Mouse (Mus musculus) retina, postnatal 1 day (tissue): ENCODE data around the gene Sf1.

Experiments
- DNase-seq: peaks from one replicate; pipeline ENCODE4 v3.0.0-alpha.2; 2012

Gene Sf1

DNA sequence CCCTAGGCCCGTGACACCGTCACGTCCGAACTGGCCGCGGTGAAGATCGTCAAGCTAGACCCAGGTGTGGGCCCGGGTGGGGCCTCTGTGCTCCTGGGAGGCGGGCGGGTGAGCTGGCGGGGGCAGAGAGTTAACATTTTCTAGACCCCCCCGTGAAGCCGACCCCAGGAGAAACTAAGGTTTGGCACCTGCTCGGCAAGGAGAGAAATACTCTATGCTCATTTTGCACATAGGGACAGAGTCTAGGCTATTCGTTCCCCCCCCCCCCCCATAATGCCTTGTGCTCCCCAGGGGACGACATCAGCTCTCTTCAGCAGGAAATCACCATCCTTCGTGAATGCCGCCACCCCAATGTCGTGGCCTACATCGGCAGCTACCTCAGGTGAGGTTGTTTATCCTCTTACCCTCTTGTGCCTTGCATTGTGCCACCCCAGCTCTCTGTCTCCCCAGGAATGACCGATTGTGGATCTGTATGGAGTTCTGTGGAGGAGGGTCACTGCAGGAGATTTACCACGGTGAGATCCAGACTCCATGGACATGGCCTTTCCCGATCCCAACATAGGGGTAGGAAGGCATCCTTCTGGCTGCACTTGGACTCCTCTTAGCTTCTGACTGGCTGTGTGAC, 21.9 kb upstream of the Sf1 start:
- no peak for DNase-seq

DNA sequence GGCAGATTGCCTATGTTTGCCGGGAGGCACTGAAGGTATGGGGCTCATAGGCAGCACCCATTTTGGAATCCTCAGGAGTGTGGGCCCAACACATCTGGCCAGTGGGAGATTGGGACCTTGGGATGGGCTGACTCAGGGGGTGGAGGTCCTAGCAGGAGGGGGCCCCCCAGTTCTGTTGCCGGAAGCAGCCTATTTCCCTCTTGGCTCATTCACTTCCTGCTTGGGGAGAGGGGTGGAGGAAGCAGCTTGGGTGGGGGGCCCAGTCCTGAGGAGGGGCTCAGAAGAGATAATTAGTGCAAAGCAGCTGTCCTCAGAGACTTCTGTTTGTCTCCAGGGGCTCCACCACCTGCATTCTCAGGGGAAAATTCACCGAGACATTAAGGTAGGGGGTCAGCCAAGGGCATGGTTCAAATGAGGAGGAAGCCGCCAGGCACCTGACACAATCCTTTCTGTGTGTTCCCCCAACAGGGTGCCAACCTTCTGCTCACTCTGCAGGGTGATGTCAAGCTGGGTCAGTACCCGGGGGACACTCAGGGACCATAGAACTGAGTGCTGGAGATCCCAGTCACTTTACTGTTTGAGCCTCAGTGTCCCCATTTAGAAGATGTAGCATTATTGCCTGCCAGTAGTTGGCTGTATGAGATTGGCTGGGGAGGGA, 21.1 kb upstream of the Sf1 start:
- DNase-seq = no peak

DNA sequence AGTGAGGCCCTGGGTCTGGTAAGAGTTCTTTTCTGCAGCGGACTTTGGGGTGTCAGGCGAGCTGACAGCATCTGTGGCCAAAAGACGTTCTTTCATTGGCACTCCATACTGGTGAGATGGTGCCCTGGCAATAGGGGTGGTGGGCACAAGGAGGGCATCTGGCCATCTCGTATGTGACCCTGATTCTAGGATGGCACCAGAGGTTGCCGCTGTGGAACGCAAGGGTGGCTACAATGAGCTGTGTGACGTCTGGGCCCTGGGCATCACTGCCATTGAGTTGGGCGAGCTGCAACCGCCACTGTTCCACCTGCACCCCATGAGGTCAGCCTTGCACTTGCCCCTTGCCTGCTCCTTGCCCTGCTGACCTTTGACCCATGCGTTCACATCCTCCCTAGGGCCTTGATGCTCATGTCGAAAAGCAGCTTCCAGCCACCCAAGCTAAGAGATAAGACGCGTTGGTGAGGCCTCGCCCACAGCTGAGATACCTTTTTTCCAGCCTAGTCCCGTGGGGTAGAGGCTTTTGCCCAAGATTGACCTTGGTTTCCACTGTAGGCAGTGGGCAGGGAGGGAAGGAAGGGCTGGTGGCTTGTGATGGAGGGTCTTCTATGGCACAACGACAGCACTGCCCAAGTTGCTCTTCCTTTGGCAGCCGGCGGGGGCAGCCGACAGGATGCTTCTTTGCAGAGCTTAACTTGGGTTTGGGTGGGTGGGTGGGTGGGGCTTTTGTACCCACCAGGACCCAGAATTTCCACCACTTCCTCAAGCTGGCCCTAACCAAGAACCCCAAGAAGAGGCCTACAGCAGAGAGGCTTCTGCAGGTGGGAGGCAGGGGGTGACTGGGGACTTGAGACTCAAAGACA, 20.2 kb upstream of the Sf1 start:
- DNase-seq = no peak

DNA sequence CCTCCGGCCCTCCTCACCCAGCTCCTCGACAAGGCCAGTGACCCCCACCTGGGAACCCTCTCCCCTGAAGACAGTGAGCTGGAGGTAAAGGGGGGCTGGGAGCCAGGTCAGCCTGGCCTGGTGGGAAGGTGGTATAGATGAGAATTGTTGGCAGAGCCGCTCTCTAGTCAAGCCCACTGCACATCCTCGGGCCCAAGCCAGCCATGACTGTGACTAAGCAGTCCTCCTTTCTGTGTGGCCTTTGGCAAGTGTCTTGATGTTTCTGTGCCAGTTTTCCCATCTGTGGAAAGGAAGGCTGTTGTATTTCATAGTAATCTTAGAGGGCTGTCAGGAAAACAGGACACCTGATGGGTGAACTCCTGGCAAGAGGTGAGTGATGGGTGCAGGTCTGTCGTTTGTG, 19.5 kb upstream of the Sf1 start:
- no peak for DNase-seq

DNA sequence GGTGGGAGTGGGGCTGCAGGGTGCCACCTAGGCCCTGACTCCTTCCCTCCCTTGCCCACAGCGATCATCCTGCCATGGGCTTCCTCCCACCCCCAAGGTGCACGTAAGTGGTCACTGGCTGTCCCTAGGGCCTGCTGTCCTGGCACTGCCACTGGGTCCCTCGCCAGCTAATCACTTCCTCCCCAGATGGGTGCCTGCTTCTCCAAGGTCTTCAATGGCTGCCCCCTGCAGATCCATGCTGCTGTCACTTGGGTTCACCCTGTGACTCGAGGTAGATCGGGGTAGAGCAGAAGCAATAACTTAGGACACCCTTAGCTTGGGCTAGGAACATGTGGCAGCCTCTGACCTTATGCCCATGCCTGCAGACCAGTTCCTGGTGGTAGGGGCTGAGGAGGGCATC, 17.5 kb upstream of the Sf1 start:
- no peak for DNase-seq

DNA sequence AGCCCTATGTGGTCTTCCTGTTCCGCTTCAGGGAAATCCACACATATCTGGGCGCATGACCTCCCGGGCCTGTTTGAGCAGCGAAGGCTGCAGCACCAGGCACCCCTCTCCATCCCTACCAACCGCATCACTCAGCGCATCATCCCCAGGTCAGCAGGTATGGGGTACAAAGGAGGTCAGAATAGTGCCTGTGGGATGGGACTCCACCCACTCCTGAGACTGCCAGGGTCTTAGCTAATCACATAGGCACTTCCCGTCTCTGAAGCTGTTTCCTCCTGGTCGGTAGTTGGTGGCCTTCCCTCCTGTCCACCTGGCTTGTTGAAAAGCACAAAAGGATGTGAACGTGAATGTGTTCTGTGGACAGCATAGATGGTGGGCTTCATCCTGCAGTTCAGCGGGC, 16.8 kb upstream of the Sf1 start:
- no peak for DNase-seq

DNA sequence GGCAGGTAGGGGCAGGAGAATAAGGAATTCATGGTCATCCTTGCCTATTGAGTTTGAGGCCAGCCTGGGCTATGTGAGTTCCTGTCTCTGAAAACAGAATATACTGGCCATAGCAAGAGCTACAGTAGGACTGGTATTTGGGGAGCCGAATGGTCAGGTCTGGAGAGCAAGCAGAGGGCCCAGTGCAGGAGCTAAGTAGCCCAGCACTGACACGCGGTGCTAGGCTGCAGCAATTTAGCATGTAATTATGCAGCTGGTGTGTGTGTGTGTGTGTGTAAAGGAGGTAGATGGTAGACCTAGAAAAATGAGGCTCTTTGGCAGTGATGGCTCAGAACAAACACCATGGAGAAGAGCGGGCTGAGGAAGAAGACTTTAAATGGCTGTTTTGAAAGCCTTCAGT, 15.9 kb upstream of the Sf1 start:
- DNase-seq = no peak

DNA sequence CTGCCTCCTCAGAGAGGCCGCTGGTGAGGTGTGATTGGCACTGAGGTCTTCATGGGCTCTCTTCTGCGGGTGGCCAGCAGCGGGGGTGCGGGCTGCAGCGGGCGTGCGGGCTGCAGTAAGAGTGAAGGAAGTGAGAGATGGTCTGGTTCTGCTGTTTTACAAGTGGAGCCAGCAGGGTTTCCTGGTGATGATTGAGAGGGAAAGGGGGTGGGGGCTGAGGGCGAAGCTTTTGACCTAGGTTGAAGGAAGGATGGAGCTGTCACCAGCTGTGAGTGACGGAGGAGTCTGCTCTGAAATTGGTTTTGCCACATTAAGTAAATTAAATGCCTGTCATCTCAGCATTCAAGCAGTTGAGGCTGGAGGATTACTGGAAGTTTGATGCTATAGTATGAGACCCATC, 14.8 kb upstream of the Sf1 start:
- DNase-seq = no peak

DNA sequence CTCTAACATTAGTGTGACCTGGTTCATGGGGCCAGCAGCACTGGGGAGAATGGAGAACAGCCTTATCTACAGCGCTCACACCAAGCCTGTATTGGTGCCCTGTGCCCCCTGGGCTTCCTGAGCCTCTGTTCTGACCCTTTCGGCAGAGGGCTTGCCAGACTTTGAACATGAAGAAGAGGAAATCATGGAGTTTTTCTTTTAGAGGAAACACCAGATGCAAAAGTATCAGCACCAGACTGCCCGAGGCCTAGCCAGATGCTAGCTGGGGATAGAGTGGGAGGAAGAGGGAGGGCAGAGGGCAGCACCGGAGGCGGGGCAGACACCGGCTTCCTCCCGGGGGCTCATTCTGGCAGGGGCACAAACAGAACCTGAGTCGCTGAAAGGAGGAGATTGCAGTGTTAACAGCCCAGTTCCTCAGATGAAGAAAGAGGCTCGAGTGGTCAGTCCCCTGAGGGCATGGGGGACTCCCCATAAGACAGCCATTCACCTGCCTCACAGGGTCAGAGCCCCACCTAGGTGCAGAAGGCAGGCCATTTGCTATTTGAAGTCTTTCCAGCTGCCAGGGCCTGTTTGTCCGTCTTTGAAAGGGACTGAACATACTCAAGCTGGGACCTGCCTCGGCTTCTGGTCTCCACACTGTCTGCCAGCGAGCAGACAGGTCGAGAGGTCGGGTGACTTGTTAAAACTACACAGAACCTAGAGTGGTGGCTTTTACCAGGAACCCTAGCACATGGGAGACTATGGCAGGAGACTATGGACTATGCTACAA, 14.1 kb upstream of the Sf1 start:
- no peak for DNase-seq

DNA sequence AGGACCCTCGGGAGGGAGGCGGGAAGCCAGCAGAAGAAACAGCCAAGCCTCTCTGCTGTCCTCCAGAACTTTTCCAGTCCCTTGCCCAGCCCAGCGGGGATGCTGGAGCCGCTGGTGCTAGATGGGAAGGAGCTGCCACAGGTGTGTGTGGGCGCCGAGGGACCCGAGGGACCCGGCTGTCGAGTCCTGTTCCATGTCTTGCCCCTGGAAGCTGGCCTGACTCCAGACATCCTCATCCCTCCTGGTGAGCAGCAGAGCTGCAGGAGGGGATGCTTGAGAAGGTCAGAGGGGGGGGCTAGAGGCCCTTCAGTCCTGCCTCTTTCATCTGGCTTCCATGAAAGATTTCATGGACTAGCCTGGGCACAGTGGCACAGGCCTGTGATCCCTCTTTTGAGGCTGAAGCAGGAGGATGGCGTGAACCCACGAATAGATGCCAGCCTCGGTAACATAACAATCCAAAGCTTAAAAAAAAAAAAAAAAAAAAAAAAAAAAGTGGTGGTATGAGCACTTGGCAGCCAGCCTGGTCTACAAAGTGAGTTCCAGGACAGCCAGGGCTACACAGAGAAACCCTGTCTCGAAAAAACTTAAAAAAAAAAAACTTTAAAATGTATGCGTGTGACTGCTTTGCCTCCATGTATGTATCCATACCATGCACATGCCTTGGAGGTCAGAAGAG, 11.9 kb upstream of the Sf1 start:
- DNase-seq = no peak

DNA sequence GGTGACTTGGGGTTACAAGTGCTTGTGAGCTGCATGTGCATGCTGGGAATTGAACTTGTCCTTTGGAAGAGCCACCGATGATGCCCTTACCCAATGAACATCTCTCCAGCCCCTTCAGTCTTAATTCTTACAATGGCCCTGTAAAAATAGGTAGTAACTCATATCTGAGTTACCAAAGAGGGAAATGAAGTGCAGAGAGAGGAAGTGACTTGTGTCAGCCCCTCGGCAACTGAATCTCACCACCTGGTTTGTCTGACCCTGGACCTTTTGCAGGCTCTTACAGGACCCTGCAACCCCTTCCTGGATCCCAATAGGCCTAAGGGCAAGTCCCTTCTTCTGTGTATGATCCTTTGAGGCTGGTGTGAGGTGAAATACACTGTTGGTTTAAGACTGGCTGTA, 11.4 kb upstream of the Sf1 start:
- no peak for DNase-seq

DNA sequence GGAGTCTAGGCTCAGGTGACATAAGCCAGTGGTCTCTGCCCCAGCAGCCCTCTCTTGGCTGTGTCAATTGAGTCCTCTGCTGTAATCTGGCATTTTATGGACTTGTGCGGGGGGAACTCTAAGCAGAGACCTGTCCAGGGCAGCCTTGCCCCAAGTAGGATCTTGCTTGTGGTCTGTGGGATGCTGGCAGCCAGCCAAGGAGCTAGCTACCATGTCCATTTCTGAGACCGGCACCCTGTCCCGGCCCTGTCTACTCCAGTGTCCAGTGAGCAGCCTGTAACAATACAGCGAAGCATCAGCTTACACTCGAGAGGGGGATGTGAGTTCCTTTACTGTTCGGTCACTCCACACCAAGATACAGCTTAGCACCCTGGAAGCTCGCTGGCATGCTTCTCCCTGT, 9.5 kb upstream of the Sf1 start:
- no peak for DNase-seq

DNA sequence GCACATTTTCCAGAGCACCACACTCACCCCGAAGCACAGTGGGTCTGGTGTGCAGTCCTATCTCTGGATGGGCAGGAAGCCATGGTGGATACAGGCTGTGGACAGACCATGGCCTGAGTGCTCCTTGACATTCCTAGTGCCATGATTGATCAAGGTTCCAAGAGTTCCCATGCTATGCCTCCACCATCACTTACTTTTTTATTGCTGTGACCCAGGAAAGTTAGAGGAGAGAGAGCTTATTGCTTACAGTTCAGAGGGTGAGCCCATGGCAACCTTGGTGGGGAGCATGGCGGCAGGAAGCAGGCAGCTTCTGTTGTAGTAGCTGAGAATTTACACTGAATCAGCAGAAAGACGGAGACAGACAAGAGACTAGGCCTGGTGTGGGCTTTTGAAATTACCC, 2.2 kb upstream of the Sf1 start:
- DNase-seq = no peak

DNA sequence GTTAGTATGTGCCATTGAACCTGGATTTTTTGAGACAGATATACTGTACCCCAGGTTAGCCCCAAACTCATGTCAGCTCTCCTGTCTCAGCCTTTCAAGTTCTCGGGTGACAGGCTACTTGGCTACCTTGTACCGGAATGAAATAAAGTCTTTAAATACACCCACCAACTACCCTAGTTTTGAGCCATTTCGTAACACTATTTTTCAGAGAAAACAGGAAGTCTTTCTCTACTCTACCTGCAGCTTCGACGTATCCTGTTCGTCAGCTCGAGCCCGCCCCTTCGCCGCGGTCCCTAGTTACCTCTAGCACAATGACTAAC, 439 bp upstream of the Sf1 start:
- no peak for DNase-seq

DNA sequence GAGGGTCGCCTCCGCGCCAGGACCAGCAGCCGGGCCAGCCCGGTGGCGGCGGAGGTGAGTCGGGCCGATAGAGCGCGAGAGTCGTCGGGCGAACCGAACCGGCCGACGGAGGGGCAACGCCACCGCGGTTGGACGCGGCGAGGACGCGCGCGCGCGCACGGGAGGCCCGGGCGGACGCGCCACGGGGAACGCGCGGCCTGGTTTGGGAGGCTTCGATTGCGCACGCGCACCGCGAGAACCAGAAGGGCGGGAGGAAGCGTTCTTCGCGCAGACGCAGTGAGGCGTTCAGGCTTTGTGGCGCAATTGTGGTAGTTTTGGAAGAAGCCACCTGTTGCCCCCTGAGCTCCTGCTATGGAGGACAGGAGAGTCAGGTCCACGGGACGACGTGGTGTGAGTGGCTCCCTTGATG, 831 bp downstream of the Sf1 start:
- peak; percentile 93 for DNase-seq

DNA sequence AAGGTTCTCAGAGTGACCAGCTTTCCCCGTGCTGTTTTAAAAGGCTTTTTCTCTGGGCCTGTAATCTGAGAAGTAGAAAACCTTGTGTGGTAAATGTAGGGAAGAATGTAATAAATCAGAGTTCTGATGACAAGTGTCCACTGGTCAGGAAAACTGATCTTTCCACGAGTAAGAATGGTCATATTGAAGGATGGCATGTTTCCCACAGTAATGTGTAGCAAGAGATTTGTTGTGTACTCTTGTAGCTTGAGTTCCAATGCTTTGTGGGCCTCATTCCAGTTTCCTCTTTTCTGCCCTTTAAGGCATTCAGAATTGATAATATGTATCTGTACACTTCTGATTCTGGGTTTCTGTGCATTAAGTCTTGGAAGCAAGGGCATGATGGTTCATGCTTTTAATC, 1.4 kb downstream of the Sf1 start:
- DNase-seq = no peak

DNA sequence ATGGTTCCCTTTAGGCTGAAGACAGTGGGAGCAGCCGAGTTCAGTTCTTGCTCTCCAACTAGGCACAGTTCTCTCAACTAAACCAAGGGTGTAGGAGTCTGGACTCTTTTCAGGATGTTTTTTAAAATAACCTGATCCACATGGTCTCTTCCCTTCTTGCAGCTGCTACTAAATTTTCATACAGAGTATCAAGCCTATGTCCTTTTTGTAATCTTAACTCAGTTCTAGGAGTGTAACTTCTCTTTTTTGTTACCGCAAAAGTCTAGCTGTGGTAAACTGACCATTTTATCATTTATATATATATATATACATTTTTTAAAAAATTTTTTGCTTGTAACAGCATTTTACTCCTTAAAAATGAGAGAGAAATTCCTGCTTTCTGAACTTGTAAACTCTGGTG, 6.7 kb downstream of the Sf1 start:
- no peak for DNase-seq

DNA sequence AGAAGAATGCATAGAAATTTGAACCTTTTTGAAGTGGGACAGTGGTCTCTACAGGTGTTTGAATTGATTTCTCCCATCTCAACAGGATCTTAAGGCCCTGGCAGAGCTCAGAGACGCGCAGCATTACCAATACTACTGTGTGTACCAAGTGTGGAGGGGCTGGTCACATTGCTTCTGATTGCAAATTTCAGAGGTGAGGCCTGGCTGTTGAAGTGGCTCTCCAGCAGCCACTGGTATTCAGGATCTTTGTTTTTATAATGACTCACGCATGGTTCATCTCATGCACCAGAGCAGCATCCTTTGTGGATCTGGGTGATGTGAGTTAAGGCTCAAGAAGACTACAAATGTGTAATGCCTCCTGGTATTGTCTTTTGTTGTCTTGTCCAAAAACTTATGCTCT, 8.9 kb downstream of the Sf1 start:
- DNase-seq = no peak

DNA sequence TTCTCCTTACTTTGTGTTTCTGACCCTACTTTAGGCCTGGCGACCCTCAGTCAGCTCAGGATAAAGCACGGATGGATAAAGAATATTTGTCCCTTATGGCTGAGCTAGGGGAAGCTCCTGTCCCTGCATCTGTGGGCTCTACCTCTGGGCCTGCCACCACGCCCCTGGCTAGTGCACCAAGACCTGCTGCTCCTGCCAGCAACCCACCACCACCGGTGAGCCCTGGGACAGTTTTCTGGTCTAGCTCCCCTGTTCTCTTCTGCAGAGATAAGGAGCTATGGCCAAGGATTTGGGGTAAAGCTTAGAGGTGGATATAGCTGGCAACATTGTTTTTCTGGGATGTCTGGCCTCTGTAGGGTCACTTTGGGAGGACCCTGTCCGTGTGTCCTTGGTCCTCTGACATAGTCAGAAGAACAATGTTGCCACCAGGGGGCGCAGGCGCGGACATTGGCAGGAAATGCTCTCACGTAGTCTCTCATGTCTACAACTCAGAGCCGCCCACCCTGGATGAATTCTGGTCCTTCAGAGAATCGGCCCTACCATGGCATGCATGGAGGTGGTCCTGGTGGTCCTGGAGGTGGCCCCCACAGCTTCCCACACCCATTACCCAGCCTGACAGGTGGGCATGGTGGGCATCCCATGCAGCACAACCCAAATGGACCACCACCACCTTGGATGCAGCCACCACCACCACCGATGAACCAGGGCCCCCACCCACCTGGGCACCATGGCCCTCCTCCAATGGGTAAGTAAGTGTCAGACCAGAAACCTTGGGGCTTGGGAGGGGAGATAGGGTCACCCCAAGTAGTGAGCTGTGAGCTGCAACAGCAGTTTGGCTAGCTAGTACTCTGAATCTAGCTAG, 10.3 kb downstream of the Sf1 start:
- DNase-seq = peak; percentile 82

DNA sequence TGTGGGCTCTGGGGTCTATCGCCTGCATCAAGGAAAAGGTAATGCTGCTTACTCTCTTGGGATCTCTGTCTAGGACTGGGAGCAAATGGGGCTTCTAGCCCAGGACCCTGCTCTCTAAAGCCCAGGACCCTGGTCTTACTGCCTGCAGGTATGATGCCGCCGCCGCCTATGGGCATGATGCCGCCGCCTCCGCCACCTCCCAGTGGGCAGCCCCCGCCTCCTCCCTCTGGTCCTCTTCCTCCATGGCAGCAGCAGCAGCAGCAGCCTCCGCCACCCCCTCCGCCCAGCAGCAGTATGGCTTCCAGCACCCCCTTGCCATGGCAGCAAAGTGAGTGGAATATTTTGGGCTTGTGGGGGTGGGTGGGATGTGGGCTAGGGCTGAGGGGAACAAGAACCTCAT, 11.1 kb downstream of the Sf1 start:
- no peak for DNase-seq

DNA sequence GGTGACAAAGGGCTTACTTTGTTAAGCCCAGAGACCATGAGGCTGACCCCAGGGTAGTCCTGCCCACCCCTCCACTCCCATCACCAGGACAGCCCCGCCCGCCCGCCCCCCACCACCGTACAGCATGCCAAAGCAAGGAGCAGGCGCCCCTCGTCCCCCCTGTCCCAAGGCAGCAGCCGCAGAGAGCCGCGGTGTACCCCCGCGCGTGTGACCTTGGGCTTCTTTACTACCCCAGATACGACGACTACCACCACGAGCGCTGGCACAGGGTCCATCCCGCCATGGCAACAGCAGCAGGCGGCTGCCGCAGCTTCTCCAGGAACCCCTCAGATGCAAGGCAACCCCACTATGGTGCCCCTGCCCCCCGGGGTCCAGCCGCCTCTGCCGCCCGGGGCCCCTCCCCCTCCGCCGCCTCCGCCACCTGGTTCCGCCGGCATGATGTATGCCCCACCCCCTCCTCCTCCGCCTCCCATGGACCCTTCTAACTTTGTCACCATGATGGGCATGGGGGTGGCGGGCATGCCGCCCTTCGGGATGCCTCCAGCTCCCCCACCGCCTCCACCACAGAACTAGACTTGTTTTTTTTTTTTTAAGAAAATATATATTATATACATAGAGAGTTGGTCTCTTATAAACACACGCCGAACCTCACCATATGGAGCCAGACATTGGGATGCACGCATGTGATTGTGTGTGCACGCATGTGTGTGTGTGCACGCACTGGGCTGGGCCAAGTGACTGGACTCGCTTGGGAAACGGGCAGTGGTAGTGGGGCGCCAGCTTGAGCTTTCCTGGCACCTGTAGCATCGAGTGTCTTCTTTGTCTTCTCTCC, 12.1 kb downstream of the Sf1 start:
- no peak for DNase-seq
